Mouse (Mus musculus) urinary bladder, adult 2 months (tissue): Measurements from ENCODE around the gene Rpl18. TPM values are rescaled to one million over a fixed set of nuclear protein-coding genes. Genes with fewer than 3 reads are reported as not detected.

Experiments used
- DNase-seq: peaks from one replicate; pipeline ENCODE4 v3.0.0; 2022; ENCODE audit warnings: low spot score
- polyA plus RNA-seq: library from polyadenylated mRNA; depleted of rRNA; stranded (reverse); fragments of >200 nt; gene quantifications from 2 replicates; pipeline ENCODE4 v1.2.3, GENCODE M21; 2012; rRNA removed

Gene Rpl18
- polyA plus RNA-seq, 1 experiment, result 594 TPM

DNA sequence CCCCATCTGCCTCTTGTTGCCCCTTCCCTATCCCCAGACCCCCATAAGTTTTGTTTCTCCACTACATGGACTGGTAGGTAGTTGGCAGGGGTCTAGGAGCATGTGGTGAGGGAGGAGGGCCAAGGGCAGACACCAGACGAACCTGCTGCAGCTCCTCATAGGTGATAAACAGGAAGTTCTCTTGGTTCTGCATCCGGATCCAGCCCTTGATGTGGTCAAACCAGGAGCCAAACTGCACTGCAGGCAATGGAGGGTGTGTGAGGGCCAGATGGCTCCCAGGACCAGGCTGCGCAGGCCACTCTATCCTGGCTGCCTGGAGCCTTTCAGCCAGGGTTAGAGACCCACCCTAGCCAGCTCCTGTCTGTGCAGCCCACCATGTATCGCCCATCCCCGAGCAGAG, 18.2 kb downstream of the Rpl18 start:
- no peak for DNase-seq

- DNase-seq, result no peak
Observed at GRCm38 (mm10) chr7:45739162-45739763, 24.0 kb downstream of the Rpl18 start.

DNA sequence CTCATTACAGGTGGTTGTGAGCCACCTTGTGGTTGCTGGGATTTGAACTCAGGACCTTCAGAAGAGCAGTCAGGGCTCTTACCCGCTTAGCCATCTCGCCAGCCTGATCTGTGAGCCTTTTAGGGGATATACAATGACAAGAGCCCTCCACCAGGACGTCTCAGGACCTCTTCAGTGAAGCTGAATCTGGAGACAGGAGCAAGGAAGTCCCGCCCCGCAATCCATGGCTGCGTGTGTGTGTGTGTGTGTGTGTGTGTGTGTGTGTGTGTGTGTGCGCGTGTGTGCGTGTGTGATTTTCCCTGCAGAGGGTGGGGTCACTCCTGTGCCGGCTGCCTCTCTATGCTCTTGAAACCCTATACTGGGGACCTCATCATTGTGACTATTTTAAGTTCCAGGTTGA, 24.6 kb downstream of the Rpl18 start:
- no peak for DNase-seq

GRCm38 (mm10) chr7:45741308-45741707, 26.1 kb downstream of the Rpl18 start:
- no peak for DNase-seq

- DNase-seq, result no peak
Observed at GRCm38 (mm10) chr7:45741777-45742176, 26.5 kb downstream of the Rpl18 start.

DNA sequence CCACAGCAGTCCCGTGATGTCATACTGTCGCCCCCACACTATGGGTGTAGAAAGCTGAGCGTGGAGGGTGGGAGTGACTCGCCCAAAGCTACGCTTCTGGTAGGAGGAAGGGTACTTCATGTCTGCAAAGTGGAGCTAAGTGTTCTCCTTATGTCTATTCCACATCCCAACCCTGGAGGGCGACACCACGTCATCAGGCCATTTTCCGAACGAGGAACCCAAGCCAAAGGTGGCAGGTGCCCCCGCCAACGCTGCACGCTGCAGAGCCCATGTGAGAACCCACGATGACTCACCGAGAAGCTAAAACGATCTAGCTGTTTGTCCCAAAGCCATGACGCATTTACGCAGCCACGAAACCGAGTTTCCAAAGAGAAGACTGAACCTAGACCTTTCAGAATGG, 27.1 kb downstream of the Rpl18 start:
- DNase-seq, result no peak

GRCm38 (mm10) chr7:45744387-45744786, 29.1 kb downstream of the Rpl18 start:
- no peak for DNase-seq

DNA sequence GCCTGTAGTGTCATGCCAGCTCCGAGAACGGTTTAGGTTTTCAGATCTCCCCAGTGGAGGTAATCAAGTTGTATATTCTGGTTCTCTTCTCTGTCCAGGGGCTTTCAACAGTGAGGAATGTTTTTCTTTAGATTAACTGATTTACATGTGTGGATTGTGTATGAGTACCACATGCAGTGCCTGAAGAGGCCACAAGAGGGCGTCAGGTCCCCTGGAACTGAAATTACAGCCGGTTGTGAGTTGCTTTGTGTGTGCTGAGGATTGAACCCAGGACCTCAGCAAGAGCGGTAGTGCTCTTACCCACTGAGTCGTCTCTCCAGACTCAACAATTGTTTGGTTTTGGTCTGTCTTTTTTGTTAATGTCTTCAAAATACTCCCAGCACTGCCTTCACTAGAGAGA, 31.3 kb downstream of the Rpl18 start:
- no peak for DNase-seq

DNA sequence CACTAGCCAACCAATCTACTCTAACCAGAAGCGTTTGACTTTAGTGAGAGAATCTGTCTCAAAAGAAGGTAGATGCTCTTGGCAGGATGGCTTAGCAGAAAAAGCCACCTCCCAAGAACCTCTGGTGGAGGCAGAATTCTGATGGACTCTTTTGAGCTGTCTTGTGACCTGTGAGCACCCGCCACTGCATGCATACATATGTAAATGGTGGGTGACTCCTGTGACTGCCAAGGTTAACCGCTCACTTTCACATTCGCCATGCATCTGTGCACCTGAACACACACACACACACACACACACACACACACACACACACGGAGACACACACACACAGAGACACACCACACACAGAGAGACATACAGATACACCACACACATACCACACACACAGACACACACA, 32.2 kb downstream of the Rpl18 start:
- DNase-seq, result no peak

DNA sequence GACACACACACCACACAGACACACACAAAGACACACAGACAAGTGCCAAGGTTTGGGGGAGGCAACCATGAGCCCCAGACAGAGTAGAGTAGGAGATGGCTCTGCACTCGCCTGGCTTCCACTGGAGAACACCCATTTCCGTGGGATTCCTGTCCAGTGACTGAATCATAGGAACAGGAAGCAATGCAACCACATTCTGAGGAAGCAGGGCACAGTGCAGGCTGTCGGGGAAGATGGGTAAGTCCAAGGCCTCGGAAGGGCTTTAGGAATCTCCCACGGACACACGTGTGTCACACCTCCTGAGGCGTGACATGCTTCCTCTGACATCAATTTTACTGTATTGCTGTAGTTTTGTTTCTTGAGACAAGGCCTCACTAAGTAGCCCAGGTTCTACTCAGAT, 32.9 kb downstream of the Rpl18 start:
- DNase-seq, result no peak

DNA sequence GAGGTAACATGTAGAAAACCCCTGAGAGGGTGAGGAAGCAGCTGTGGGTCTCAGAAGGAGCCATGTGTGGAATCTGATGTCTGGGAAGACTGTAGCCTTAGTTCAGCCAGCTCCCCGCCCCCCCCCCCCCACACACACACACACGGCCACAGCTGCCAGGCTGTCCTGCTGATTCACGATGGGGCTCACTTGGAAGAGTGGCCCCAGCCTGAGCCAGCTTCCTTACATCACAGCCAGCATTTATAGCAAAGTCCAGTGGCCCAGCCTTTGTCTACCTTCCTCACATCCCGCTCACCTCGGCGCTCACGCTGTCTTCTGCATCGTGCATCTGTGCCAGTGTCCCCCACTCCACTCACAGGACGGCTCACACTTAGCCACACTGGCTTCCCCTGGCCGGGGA, 34.1 kb downstream of the Rpl18 start:
- no peak for DNase-seq

- DNase-seq, result no peak
Observed at GRCm38 (mm10) chr7:45750162-45750561, 34.9 kb downstream of the Rpl18 start.

DNA sequence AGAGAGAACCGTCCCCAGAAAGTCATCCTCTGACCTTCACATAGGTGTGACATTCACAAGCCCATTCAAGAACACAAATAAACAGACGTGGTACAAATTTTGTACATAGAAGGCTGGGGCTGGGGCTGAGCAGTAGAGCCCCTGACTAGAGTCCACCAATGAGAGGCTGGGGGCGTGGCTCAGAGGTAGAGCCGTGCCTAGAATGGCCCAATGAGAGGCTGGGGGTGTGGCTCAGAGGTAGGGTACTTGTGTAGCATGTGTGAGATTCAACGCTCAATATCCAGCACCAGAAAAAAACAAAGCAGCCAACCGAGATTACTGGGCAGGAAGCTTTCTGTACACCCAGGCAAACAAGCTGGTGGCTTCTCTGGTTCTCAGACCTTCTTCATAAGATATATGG, 40.4 kb downstream of the Rpl18 start:
- DNase-seq, result no peak

DNA sequence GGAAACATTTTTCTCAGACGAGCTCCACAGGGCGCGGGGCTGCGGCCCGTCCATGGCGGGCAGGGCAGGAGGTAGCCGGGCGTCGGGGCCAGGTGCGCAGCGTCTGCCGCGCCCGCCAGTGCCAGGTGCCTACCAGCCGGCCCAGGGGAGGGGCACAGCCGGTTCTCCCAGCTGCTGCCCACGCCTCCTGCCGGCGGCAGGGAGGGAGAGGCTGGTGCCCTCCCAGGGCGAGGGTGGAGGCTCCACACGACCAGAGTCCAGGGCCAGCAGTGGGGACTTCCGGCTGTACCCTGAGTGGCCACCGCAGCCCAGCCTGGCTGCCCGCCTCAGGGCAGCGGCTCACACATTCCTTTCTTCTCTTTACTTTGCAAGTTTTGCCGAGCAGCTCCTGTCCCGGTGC, 44.1 kb downstream of the Rpl18 start:
- peak; percentile 48 for DNase-seq

GRCm38 (mm10) chr7:45760151-45760550, 44.9 kb downstream of the Rpl18 start:
- no peak for DNase-seq

- no peak for DNase-seq
Observed at GRCm38 (mm10) chr7:45765995-45766394, 50.7 kb downstream of the Rpl18 start.

GRCm38 (mm10) chr7:45766764-45767163, 51.5 kb downstream of the Rpl18 start:
- DNase-seq, result no peak

DNA sequence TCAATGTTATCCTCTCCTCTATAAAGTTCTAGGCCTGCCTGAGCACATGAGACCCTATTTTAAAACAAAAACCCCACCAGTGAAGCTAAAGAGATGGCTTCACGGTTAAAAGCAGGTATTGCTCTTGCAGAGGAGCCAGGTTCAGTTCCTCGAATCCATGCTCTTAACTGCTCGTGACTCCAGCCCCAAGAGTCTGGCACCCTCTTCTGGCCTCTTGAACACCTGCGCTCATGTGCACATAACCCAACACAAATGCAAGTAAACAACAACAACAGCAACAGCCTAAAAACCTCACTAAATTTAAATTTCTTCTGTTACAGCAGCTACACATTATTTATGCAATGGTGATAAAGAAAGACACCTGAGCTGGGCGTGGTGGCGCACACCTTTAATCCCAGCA, 52.2 kb downstream of the Rpl18 start:
- no peak for DNase-seq

Other genes starting within 250 kb of the Rpl18 start
- 78.4 and 113 TPM in 2 replicates for gene Bax, start 248.6 kb upstream of the Rpl18 start, polyA plus RNA-seq
- 0.43 and 0.56 TPM in 2 replicates for gene Tulp2, start 233.6 kb upstream of the Rpl18 start, polyA plus RNA-seq
- gene Gm45808, start 228.6 kb upstream of the Rpl18 start, polyA plus RNA-seq, result 0.29 and 0.31 TPM in 2 replicates
- 5.7 and 7.7 TPM in 2 replicates for gene Dhdh, start 226.7 kb upstream of the Rpl18 start, polyA plus RNA-seq
- 225 and 264 TPM in 2 replicates for gene Nucb1, start 205.1 kb upstream of the Rpl18 start, polyA plus RNA-seq
- 27.8 and 30.5 TPM in 2 replicates for gene Ppp1r15a, start 189.2 kb upstream of the Rpl18 start, polyA plus RNA-seq
- 11.7 and 14.3 TPM in 2 replicates for gene Plekha4, start 189.1 kb upstream of the Rpl18 start, polyA plus RNA-seq
- 23.3 and 24.5 TPM in 2 replicates for gene Hsd17b14, start 160.6 kb upstream of the Rpl18 start, polyA plus RNA-seq
- 48.1 and 58.5 TPM in 2 replicates for gene Bcat2, start 145.3 kb upstream of the Rpl18 start, polyA plus RNA-seq
- not detected in 2 replicates for gene Fgf21, start 100.0 kb upstream of the Rpl18 start, polyA plus RNA-seq
- gene Fut1, start 98.2 kb upstream of the Rpl18 start, polyA plus RNA-seq, result 0.04 TPM in 1 of 2 replicates, not detected in the other
- 0.23 and 0.27 TPM in 2 replicates for gene Izumo1, start 93.6 kb upstream of the Rpl18 start, polyA plus RNA-seq
- 7.3 and 11.8 TPM in 2 replicates for gene Rasip1, start 88.0 kb upstream of the Rpl18 start, polyA plus RNA-seq
- gene Mamstr, start 75.5 kb upstream of the Rpl18 start, polyA plus RNA-seq, result 8.4 and 11.3 TPM in 2 replicates
- 1.8 and 3.3 TPM in 2 replicates for gene Fut2, start 49.1 kb upstream of the Rpl18 start, polyA plus RNA-seq
- gene Ntn5, start 31.4 kb upstream of the Rpl18 start, polyA plus RNA-seq, result 0.06 and 0.08 TPM in 2 replicates
- 0.09 and 0.14 TPM in 2 replicates for gene Sec1, start 21.1 kb upstream of the Rpl18 start, polyA plus RNA-seq
- 25.0 and 29.8 TPM in 2 replicates for gene Car11, start 15.6 kb upstream of the Rpl18 start, polyA plus RNA-seq
- 335 and 503 TPM in 2 replicates for gene Dbp, start 10.4 kb upstream of the Rpl18 start, polyA plus RNA-seq
- gene Sphk2, start 2.5 kb downstream of the Rpl18 start, polyA plus RNA-seq, result 22.1 and 25.6 TPM in 2 replicates
- 1.3 and 1.5 TPM in 2 replicates for gene Fam83e, start 5.8 kb downstream of the Rpl18 start, polyA plus RNA-seq
- not detected in 2 replicates for gene Spaca4, start 10.4 kb downstream of the Rpl18 start, polyA plus RNA-seq
- 2.5 and 2.9 TPM in 2 replicates for gene Lmtk3, start 68.3 kb downstream of the Rpl18 start, polyA plus RNA-seq
- gene Sult2b1, start 69.2 kb downstream of the Rpl18 start, polyA plus RNA-seq, result 1.3 and 1.5 TPM in 2 replicates
- 61.5 and 68.7 TPM in 2 replicates for gene Cyth2, start 99.1 kb downstream of the Rpl18 start, polyA plus RNA-seq
- 0.25 and 0.35 TPM in 2 replicates for gene Kcnj14, start 109.3 kb downstream of the Rpl18 start, polyA plus RNA-seq
- gene Grwd1, start 115.5 kb downstream of the Rpl18 start, polyA plus RNA-seq, result 11.7 and 12.2 TPM in 2 replicates
- 221 and 243 TPM in 2 replicates for gene Kdelr1, start 157.3 kb downstream of the Rpl18 start, polyA plus RNA-seq
- 1.6 and 2.4 TPM in 2 replicates for gene Grin2d, start 162.9 kb downstream of the Rpl18 start, polyA plus RNA-seq
- 0.10 TPM in 1 of 2 replicates, not detected in the other for gene Syngr4, start 181.3 kb downstream of the Rpl18 start, polyA plus RNA-seq
- 23.7 and 24.3 TPM in 2 replicates for gene Tmem143, start 181.5 kb downstream of the Rpl18 start, polyA plus RNA-seq
- 213 and 219 TPM in 2 replicates for gene Emp3, start 205.9 kb downstream of the Rpl18 start, polyA plus RNA-seq
- 3.4 and 3.5 TPM in 2 replicates for gene Ccdc114, start 208.6 kb downstream of the Rpl18 start, polyA plus RNA-seq